Mouse (Mus musculus) 416B (cell line): Measurements from ENCODE around the gene Polr2a.

Source experiments
- DNase-seq: peaks from one replicate; pipeline ENCODE4 v3.0.0; 2011; ENCODE audit warnings: low read depth

Gene Polr2a

DNA sequence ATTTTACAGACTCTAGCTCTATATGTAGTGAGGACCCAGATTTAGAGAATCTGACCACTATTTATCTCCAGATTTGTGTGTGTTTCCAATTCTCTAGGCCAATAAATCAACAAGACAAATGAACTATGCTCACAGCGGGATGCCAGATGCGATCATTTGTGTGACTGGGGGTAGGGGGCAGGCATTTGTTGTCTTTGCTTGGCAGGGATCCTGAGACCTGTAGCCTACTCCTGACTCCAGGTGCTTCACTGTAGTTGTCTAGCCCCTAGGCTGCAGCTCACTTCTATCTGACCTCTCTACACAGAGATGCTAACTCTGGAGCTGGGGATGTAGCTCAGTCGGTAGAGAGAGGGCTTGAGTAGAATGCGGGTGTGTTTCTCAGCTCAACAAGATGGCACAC, 23.4 kb upstream of the Polr2a start:
- no peak for DNase-seq

- no peak for DNase-seq
These were observed 20.5 kb upstream of the Polr2a start for GRCm38 (mm10) chr11:69778985-69779384.

- no peak for DNase-seq
These were observed 20.0 kb upstream of the Polr2a start for GRCm38 (mm10) chr11:69778258-69778982.

GRCm38 (mm10) chr11:69777504-69778257, 19.2 kb upstream of the Polr2a start:
- no peak for DNase-seq

GRCm38 (mm10) chr11:69776488-69776887, 18.1 kb upstream of the Polr2a start:
- DNase-seq, result no peak

DNA sequence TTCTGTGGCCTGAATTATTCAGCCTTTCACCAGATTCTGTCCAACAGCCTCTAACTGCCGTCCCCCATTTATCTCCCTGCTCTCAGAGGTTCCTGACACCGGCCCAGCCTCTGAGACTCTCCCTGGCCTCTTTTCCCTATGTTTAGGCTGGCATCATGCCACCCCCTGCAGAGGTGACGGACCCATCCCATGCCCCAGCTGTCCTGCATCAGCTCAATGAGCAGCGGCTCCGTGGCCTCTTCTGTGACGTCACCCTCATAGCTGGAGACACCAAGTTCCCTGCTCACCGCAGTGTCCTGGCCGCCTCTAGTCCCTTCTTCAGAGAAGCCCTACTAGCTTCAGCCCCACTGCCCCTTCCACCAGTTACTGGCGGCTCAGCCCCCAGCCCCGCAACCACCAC, 17.3 kb upstream of the Polr2a start:
- DNase-seq, result no peak

DNA sequence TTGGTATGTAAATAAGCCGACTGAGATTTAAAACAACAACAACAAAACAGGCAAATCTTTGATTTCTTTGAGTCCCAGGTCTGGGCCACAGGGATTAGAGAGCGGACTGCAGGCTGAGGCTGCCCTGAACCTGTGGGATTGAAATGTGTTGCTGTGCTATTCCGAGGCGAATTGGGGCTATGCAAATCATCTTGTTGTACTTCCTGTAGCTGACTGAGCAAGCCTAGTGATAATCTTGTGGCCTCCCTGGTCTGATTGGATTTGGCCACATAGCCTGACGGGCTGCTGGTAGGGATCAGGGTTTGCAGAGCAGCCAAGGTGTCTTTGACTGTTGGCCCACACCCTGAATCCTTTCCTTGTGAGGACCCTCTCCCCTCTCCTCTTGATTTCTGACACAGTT, 16.5 kb upstream of the Polr2a start:
- DNase-seq, result no peak

DNA sequence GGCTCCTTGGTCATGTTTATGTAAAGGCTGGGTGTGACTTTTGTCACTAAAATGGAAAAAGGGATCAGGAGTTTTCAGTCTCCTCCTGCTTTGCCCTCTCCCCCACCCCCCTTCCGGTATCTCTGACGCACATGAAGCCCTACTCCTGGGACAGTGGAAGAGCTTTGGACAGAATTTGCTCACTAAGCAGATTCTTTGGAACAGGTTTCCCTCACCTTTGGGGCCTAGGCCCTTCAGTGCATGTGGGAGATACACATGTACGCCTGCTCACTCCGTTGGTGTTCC, 9.1 kb upstream of the Polr2a start:
- DNase-seq, result no peak

- no peak for DNase-seq
These were observed 8.6 kb upstream of the Polr2a start for GRCm38 (mm10) chr11:69766872-69767624.

DNA sequence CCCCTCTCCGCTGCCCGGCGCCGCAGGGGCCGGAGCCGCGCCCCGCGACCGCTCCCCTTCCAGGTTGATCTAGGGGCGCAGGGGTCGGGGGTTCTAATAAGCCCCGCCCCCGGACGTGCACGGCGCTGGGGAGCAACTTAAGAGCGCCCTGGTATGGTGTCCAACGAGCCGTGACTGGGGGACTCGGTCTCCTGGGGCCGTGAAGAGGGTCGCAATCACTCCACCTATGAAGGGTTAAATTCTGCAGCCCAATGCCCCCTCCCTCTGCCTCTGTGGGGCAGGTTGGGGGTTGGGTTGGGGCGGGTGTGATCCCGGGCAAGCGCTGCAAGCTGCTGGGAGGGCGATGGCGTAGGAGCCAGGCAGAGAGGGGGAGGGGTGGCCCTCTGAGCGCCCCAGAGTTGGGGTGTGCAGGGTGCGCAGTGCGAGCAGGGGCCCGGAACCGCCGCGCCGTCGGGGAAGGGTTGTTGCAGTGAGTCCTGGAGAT, 7.7 kb upstream of the Polr2a start:
- peak; percentile 40 for DNase-seq

DNA sequence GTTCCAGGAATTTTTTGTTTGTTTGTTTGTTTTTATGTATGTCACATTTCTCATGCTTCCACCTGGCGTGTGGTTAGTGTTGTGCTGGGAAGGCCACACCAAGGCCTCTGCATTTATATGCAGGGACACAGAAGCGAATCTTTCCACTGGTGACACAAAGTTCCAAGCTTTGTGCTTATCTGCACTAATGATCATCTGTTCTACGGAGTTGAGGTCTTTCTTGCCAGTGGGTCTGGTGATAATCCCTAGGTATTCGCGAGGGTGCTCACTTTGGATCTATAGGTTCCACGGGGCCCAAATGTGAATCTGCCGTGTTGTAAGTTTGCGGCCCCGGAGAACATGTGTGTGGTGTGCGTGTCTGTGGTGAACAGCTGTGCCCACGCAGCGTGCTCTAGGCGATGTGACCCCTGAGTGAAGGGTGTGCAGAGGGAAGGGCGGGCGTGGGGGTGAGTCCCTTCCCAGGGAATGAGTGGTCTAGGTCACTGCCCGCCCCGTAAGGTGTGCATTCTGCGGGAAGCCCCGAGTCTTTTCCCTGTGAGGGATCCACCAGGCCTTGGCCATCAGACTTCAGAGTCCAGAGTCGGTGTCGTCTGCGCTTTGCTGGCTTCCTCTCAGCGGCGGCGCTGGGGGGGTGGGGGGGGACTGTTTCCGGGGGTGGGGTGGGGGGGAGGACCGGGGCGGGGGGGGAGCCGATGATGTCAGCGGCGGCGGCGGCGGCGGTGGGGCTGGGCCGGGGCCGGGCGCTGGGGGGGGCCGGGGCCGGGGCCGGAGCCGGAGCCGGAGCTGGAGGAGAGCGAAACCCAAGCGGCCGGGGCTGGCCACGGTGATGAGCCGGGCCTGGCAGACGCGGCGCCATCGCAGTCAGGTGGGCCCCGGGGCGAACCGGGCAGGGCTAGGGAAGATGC, 7.0 kb upstream of the Polr2a start, which contains the start of gene Zbtb4:
Gene Zbtb4, plus strand, starts transcription at position 692 of the 905 bp plus-strand sequence.
- DNase-seq, result peak; percentile 39

GRCm38 (mm10) chr11:69763551-69763950, 5.1 kb upstream of the Polr2a start:
- DNase-seq, result peak; percentile 62

DNA sequence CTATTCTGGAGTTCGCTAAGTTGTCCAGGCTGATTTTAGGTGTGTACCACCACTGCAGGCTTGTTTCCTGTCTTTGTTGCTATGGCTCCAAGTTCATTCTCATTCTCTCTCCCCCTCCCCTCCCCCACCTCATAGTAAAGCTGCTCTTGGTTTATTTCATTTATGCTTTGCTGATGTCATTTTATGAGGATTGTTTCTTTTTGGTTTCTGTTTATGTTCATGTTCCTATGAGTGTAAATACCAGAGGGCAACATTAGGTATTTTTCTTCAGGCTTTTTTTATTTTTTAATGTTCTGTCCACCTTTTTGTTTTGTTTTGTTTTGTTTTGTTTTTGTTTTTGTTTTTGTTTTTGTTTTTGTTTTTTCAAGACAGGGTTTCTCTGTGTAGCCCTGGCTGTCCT, 3.4 kb upstream of the Polr2a start, which contains the start of gene Slc35g3:
Gene Slc35g3, minus strand, starts transcription at position 101 of the 400 bp plus-strand sequence.
- DNase-seq, result no peak

- DNase-seq, result no peak
These were observed 2.4 kb upstream of the Polr2a start for GRCm38 (mm10) chr11:69760901-69761200.

- no peak for DNase-seq
These were observed 1.9 kb upstream of the Polr2a start for GRCm38 (mm10) chr11:69760160-69760900.

DNA sequence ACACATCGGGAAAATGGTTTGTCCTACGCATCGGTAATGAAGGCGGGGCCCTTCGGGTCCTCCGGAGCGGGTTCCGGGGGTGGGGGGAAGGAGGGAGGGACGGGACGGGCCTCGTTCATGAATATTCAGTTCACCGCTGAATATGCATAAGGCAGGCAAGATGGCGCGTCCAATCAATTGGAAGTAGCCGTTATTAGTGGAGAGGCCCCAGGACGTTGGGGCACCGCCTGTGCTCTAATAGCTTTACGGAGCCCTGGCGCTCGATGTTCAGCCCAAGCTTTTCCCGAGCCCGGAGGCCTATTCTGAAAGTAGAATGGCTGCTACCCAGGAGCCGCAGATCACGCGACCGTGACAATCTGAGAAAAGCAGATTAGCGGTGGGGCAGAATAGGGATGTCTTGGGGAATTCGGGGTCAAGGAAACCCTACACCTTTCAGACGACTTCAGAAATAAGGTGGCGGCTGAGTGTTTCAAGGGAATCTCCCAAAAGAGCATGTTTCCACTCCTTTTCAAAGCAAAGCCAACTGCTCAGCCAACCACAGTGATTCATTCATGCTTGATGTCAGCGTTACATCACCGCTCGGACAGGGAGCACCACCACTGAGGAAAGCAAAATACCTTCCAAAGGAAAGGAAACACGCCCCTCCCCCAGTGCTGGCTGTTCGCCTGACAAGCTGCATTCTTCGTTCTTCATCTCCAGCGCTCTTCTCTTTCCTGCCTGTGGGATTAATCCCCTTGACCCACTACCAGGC, 709 bp upstream of the Polr2a start:
- DNase-seq, result peak; percentile 97

- DNase-seq, result peak; percentile 95
These were observed 364 bp downstream of the Polr2a start for GRCm38 (mm10) chr11:69758090-69758456.

DNA sequence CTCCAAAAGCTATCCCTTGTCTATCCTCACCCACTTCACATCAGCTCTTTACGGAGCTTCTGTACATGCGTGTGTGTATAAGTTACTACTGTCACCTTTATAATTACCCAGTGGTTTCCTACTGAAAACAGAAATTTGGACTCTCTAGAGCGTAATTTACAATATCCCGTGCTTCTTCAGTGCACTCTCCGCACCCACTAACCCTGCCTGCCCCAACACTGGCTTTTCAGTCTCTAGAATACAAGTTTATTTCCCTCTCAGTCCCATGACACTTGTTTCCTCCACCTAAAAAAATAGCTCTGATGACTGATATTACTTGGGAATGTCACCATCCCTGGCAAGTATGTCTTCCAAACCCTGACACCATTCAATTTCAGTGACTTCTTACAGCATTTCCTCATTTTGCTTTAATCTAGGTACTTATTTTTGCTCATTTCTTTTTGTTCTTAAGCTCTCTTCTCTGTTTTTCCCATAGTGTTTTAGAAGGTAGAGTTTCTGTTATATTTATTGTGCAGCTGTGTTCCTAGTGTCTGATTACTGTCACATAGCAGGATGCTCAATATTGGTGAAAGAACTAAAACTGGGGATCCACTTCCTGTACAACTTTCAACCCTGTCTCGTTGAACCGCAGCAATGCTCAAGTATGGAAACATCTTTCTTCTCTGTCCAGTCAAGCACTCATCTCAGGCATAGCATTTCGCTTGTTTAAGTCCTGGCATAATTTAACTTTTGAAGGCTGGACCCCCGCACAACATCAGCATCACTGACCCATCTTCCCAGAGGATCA, 941 bp downstream of the Polr2a start:
- DNase-seq, result no peak

DNA sequence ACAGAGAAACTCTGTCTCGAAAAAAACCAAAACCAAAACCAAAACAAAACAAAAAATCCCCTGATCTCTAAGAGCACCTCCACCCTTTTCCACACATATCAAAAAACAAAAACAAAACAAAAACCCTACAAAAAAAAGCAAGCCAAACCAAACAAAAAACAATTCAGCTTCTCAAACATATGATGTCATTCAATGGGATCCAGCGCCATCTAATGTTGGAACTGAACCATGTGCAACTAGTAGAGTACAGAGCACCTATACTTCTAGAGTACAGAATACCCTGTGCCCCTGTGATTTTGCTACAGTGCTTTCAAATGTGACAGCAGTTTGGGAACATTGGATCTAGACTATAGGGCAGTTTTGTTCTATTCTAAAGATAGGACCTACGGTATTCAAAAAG, 3.7 kb downstream of the Polr2a start:
- DNase-seq, result peak; percentile 82

DNA sequence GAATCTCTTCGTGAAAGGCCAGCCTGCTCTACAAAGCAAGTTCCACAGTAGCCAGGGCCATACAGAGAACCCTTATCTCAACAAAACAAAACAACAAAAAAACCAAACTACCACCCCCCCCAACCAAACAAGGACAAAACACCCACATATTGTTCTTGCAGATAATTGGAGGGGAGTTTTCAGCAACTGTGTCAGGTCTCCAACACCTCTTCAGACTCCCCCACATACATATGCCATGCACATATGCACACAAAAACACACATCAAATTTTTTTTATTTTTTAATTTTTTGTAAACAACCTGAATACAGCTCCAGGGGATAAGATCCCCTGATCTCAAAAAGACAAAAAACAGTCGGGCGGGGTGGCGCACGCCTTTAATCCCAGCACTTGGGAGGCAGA, 4.2 kb downstream of the Polr2a start:
- no peak for DNase-seq
